Mouse (Mus musculus) hindbrain, embryonic 10.5 days (tissue): Measurements from ENCODE around the gene Sipa1l3. TPM values are rescaled to one million over a fixed set of nuclear protein-coding genes. Genes with fewer than 3 reads are reported as not detected.

Experiments
- DNase-seq: peaks from one replicate; pipeline ENCODE4 v3.0.0-alpha.2; 2017; ENCODE audit warnings: low spot score
- H3K27ac ChIP-seq: fragments of 300-500 bp; sonication (generic); 2 replicates; pipeline ENCODE4 v1.5.1; 2016; ENCODE audit warnings: mild to moderate bottlenecking, moderate library complexity
- H3K27me3 ChIP-seq: fragments of 300-500 bp; sonication (generic); 2 replicates; pipeline ENCODE4 v1.6.1; 2016; ENCODE audit warnings: mild to moderate bottlenecking; ENCODE audit not compliant: poor library complexity, insufficient read depth, severe bottlenecking
- H3K36me3 ChIP-seq: fragments of 300-500 bp; sonication (generic); 2 replicates; pipeline ENCODE4 v1.6.1; 2016; ENCODE audit warnings: mild to moderate bottlenecking, moderate library complexity
- H3K4me1 ChIP-seq: fragments of 300-500 bp; sonication (generic); replicated peaks from 2 replicates; pipeline ENCODE4 v1.6.1; 2016; ENCODE audit warnings: mild to moderate bottlenecking
- H3K4me3 ChIP-seq: fragments of 300-500 bp; sonication (generic); 2 replicates; pipeline ENCODE4 v1.5.1; 2016; ENCODE audit warnings: mild to moderate bottlenecking, moderate library complexity
- H3K9me3 ChIP-seq: fragments of 300-500 bp; sonication (generic); 2 replicates; pipeline ENCODE4 v1.6.1; 2016; ENCODE audit warnings: mild to moderate bottlenecking, moderate library complexity
- WGBS: fragments of 180-500 bp; shearing (Covaris S2); methylation state at CpG from one replicate; pipeline ENCODE4 v1.1.7; 2016; 5-methylcytosine and 5-hydroxymethylcytosine counted together
- polyA plus RNA-seq: library from polyadenylated mRNA; unstranded; fragments of >200 nt; fragmentation: Nextera tagmentation; extraction: Ambion mirVana; gene quantifications from 2 replicates; pipeline ENCODE4 v1.2.1, GENCODE M21; 2016

The Sipa1l3 gene
- polyA plus RNA-seq, 1 experiment from 2014 or later = 9.7 TPM

DNA sequence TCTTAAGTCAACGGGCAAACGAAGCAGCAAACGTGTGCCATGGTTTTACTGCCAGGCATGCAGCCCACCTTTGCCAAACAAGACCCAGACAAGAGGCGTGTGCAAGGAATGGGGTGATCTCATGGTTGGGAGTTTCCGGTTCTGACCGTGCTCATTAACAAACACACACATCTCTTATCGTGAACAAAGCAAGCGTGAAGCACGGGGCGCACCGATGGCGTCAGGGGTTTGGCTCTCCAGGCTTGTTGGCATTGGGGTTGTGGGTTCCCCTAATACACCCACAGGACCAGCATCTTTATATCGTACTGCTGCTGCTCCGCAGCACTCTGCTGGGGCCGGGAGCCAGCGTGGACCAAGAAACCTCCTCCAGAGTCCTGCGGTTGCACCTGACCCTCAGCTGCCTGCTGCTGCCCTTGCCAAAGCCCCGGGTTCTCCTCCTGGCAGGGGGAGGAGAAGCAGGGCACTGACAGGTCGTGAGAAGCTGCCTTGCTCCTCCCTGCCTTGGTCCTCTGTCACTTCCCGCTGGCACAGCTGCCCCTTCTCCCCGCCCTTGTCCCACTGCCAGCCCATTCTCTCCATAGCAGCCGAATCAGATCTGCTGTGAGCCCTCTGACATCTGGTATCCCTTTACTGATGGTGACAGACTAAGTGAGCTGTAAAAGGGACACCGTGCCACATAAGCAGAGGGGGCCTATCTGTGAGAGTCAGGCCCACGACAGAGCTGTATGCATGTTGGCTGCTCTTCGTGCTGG, 126.5 kb downstream of the Sipa1l3 start:
- no peaks in the 10 kb centered on the region for H3K9me3 ChIP-seq
- peaks cover 56% of the 10 kb centered on the region for H3K36me3 ChIP-seq
- H3K27ac ChIP-seq = peak overlapping the region; percentile 23; the same call in 1 of the 2 replicates
- DNase-seq = no peak
- no peak overlapping the region for H3K4me3 ChIP-seq
- no peaks in the 10 kb centered on the region for H3K27me3 ChIP-seq
- WGBS = 84% methylated on average over 25 of the region's 25 CpGs
- H3K4me1 ChIP-seq = 0 out of 2 replicates have a peak, but pooled peaks cover 6% of the 10 kb centered on the region

DNA sequence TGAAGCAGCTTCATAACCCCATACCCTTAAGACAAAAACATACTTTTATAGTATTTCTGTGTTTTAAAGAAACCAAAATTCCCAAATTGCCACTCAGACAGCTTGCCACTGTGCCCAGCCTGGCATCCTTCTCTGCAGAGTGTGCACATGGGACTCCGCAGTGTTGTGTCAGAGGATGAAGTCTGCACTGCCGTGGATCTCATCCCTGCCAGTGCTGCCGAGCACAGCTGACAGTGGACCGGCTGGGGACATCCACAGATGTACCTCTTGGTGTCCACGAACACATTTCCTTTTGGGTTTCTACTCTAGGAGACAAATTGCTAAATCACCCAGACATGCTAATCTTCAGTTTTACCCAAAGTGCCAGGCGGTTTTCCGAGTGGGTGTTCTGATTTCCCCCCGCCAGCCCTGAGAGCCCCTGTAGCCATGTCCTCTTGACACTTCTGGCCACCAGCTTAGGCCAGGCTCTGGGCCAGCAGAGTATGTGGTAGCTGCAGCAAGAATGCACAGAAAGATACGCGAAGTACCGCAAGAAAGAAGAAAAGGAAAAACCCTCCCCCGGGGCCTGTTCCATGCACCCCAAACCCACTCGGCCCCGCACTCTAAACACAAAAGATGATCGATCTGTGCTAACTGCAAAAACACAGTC, 127.2 kb downstream of the Sipa1l3 start:
- DNase-seq = no peak
- Histone ChIP-seq H3K27ac (no peak overlapping the region), H3K4me3 (no peak overlapping the region), H3K4me1 (0 out of 2 replicates have a peak, but pooled peaks cover 6% of the 10 kb centered on the region), H3K27me3 (no peaks in the 10 kb centered on the region), H3K36me3 (peaks cover 56% of the 10 kb centered on the region), H3K9me3 (no peaks in the 10 kb centered on the region)
- WGBS = 93% methylated on average over 15 of the region's 15 CpGs

DNA sequence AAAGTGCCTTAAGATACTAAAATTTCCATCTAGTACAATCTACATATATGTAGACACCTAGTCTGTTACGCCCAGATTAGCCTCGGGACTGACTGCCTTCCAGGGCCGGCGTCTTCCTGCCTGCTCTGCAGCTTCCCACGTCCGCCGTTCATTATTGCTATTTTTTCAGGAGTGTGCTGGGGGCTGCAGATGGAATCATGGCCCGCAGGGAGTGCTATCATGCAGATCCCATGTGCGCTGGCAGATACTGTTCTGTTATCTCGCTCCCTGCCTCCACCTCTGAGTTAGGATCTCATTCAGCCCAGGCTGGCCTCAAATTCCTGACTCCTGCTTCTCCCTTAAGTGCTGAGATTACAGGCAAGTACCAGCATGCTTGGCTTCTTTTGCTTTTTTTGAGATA, 128.2 kb downstream of the Sipa1l3 start:
- DNase-seq = no peak
- H3K4me1 ChIP-seq = 0 out of 2 replicates have a peak, but pooled peaks cover 6% of the 10 kb centered on the region
- no peak overlapping the region for H3K4me3 ChIP-seq
- peaks cover 53% of the 10 kb centered on the region for H3K36me3 ChIP-seq
- no peaks in the 10 kb centered on the region for H3K9me3 ChIP-seq
- H3K27me3 ChIP-seq = no peaks in the 10 kb centered on the region
- 92% methylated on average over 10 of the region's 10 CpGs for WGBS
- no peak overlapping the region for H3K27ac ChIP-seq

DNA sequence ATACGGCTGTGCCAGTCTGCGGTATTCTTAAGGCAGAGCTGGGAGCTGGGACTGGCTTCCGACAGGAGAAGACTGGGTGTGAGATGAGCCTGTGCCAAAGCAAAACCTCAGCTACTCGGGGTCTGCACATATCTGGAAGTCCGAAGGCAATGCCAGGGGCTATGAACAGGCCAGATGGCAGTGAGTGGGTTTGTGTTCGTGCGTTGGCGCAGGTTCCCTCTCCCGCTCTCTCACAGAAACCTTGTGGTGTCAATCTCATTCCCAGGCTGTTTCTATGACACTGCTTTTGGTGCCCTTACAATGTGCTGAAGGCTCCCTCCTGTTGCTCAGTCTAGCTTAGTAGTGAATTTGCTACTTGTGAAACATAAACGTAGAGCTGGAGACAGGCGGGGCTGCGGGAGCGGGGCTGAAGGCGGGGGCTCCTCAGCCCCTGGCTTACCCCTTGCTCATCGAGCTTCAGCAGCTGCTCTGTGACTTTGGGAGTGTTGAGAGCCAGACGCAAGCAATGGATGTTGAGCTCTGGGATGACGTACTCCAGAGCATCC, 130.8 kb downstream of the Sipa1l3 start:
- peaks cover 44% of the 10 kb centered on the region for H3K36me3 ChIP-seq
- no peak for DNase-seq
- no peak overlapping the region for H3K27ac ChIP-seq
- 91% methylated on average over 17 of the region's 17 CpGs for WGBS
- H3K27me3 ChIP-seq = no peaks in the 10 kb centered on the region
- peaks cover 13% of the 10 kb centered on the region; the same call in 1 of the 2 replicates for H3K4me1 ChIP-seq
- H3K4me3 ChIP-seq = no peak overlapping the region
- no peaks in the 10 kb centered on the region for H3K9me3 ChIP-seq

DNA sequence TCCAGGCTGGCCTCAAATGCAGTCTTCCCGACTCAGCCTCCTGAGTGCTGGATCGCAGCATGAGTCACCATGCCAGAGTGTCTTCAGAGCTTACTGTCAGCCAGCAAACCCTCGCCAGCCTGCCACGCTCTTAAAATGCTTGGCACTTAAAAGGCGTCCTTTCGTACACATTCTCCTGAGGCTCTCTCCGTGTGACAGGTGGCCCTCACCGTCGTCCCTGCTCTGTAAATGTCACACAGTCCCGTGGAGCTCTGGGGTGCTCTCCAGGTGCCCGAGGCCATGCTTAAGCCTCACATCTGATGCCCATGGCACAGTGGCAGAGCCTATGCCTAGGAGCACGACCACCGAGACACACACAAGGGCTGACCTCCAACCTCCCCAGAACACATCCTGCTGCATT, 132.1 kb downstream of the Sipa1l3 start:
- no peak for DNase-seq
- Histone ChIP-seq H3K27me3 (no peaks in the 10 kb centered on the region), H3K4me1 (peaks cover 7% of the 10 kb centered on the region; the same call in 1 of the 2 replicates), H3K36me3 (peaks cover 53% of the 10 kb centered on the region), H3K4me3 (no peak overlapping the region), H3K9me3 (no peaks in the 10 kb centered on the region), H3K27ac (no peak overlapping the region)
- 93% methylated on average over 13 of the region's 13 CpGs for WGBS

DNA sequence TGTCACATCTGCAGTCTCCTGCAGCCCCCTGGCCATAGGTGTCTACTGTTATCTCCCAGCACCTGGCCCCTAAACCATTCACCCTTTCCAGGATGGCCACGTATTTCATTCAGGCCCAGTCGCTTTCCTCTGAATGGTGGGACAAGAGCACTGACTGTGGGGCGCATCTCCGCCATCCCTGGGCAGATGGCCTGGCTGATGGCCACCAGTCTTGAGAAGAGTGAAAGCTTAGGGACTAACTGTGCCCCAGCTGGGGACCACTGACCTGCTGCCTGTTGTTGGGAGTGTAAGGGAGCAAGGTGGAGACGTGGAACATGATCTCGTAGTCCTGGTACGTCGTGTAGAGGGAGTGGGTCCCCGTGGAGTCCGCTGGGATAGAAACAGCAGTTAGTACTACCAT, 132.7 kb downstream of the Sipa1l3 start:
- Histone ChIP-seq H3K27me3 (no peaks in the 10 kb centered on the region), H3K27ac (no peak overlapping the region), H3K4me3 (no peak overlapping the region), H3K4me1 (peaks cover 7% of the 10 kb centered on the region; the same call in 1 of the 2 replicates), H3K9me3 (no peaks in the 10 kb centered on the region), H3K36me3 (peaks cover 52% of the 10 kb centered on the region)
- no peak for DNase-seq
- WGBS = 89% methylated on average over 10 of the region's 10 CpGs

DNA sequence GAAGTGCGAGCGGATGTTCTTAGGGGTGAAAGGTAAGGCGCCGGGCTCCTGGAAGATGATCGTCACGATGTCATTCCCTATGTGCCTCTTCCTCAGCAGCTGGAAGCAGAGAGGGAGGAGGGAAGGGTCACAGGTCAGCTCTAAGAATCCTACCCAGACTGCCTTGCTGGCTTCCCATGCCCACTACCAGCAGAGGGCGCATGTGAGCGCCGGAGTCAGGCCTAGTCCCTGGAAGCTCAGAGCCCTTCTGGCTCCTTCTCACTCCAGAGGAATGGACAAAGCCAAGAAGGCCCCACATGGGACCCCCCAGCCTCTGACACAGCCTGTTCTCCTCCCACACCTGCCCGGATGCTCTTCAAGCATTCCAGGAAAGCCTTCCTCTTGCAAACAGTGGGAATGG, 135.2 kb downstream of the Sipa1l3 start:
- WGBS = 28% methylated on average over 10 of the region's 10 CpGs
- H3K36me3 ChIP-seq = peaks cover 61% of the 10 kb centered on the region
- H3K9me3 ChIP-seq = no peaks in the 10 kb centered on the region
- H3K27me3 ChIP-seq = no peaks in the 10 kb centered on the region
- DNase-seq = peak; percentile 91
- 0 out of 2 replicates have a peak overlapping the region, but pooled peaks have one; percentile 62 for H3K27ac ChIP-seq
- H3K4me1 ChIP-seq = peaks cover 7% of the 10 kb centered on the region; the same call in 1 of the 2 replicates
- H3K4me3 ChIP-seq = no peak overlapping the region

DNA sequence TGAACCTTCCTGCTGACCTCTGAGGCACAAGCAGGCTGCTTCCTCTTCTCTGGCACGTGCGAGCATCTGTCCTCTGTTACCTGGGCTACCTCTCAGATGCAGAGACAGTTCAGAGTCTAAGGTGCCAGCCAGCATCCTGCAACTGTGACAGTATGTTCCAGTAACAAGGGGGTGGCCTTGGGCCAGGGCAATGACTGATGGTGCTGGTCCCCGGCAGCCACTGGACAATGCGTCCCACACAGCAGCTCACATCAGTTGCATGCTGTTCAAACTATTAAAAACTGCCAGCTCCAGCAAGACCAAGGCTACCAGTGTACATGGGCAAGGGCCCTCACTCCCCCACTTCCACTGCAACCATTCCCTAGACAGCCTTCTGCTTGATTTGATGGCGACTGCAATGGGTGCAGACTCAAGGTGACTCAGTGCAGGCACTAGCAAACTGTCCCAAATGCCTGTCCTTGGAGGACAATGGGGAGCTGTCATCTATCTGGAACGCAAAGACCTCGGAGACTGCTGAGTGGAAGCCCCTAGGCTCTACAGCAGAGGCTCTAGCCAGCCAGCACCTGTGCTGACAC, 136.9 kb downstream of the Sipa1l3 start:
- WGBS = 93% methylated on average over 7 of the region's 7 CpGs

DNA sequence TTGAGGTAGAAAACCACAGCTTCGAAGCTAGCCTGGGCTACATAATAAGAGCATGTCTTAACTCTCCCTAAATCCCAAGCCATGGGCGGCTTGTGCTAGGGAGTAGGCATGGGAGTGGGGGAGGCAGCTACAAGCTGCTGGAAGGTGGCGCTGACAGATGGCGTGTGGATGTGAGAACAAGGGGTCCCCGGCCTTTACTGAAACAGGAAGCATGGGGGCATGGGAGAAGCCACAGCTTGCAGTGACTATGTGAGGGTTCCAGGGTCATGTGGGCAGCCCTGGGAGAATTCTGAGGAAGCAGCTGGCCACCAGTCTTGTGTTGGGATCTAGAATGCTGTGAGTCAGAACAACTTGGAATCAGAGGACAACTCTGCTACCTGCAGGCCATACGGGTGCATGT, 144.4 kb downstream of the Sipa1l3 start:
- Histone ChIP-seq H3K36me3 (peaks cover 50% of the 10 kb centered on the region), H3K27ac (no peak overlapping the region), H3K4me1 (no peaks in the 10 kb centered on the region), H3K27me3 (no peaks in the 10 kb centered on the region), H3K4me3 (no peak overlapping the region), H3K9me3 (no peaks in the 10 kb centered on the region)
- peak; percentile 6 for DNase-seq
- WGBS = 89% methylated on average over 6 of the region's 6 CpGs

More for the DNA sequence above, 136.9 kb downstream of the Sipa1l3 start:
- DNase-seq = no peak
- no peaks in the 10 kb centered on the region for H3K27me3 ChIP-seq
- H3K4me1 ChIP-seq = peaks cover 7% of the 10 kb centered on the region; the same call in 1 of the 2 replicates
- H3K4me3 ChIP-seq = no peak overlapping the region
- peaks cover 62% of the 10 kb centered on the region for H3K36me3 ChIP-seq
- H3K27ac ChIP-seq = no peak overlapping the region
- H3K9me3 ChIP-seq = no peaks in the 10 kb centered on the region

DNA sequence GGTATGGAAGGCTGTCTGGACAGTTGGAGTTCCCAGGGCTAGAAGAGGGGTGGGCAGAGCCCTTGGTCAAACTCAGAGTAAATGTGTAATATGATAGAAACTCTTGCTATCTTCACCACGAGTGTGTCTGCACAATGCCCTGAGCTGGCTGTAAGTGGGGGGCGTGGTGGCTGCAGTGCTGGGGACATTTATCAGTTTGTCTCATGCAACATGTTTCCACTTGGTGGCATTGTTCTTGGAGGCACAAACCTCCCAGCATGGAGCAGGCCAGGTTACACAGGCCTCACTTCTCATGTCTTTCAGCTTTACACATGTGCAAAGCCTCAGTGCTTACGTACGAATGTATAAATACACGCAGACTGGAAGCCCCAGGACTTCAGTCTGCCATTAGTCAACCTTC, 146.3 kb downstream of the Sipa1l3 start:
- Histone ChIP-seq H3K4me3 (no peak overlapping the region), H3K36me3 (peaks cover 41% of the 10 kb centered on the region), H3K27me3 (no peaks in the 10 kb centered on the region), H3K27ac (no peak overlapping the region), H3K9me3 (no peaks in the 10 kb centered on the region), H3K4me1 (peaks cover 10% of the 10 kb centered on the region; the same call in 1 of the 2 replicates)
- DNase-seq = no peak
- 91% methylated on average over 5 of the region's 5 CpGs for WGBS

DNA sequence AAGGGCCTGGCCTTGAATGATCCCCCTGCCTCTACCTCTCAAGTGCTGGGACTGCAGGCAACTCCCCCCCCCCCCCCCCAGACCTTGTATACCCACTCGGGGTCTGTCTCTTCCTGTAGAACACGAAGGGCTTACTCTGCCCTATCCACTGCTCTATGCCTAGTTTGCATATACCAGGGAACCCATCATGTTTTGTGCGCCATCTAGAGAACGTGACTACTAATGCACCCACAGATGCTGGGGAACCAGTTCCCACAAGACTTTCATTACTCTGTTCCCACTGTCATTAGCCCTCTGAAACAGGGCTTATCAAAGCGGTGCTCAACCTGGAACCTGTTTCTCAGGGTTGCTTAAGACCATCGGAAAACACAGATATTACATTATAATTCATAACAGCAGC, 148.4 kb downstream of the Sipa1l3 start:
- H3K4me1 ChIP-seq = peaks cover 10% of the 10 kb centered on the region; the same call in 1 of the 2 replicates
- H3K36me3 ChIP-seq = peaks cover 36% of the 10 kb centered on the region
- H3K9me3 ChIP-seq = no peaks in the 10 kb centered on the region
- 65% methylated on average over 6 of the region's 6 CpGs for WGBS
- DNase-seq = no peak
- H3K4me3 ChIP-seq = no peak overlapping the region
- H3K27ac ChIP-seq = no peak overlapping the region
- no peaks in the 10 kb centered on the region for H3K27me3 ChIP-seq

DNA sequence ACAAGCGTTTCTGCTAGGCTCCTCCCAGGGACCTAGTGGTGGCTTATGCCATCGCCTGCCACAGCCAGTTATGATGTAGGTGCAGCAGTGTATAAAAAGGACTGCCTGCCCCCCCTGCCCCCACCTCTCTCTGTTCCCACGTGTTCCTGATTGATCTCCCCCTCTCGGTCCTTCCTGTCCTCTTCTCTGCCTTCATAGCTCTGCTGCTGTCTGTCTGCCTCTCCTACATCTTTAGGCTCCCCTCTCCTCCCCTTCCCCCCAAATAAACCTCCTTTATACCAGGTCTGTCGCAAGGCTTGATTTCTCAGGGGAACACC, 150.5 kb downstream of the Sipa1l3 start:
- no peaks in the 10 kb centered on the region for H3K9me3 ChIP-seq
- no peak for DNase-seq
- H3K27me3 ChIP-seq = no peaks in the 10 kb centered on the region
- 64% methylated on average over 5 of the region's 5 CpGs for WGBS
- H3K4me3 ChIP-seq = no peak overlapping the region
- peaks cover 31% of the 10 kb centered on the region for H3K36me3 ChIP-seq
- peak overlapping the region; percentile 62; the same call in 1 of the 2 replicates for H3K27ac ChIP-seq
- H3K4me1 ChIP-seq = peaks cover 10% of the 10 kb centered on the region; the same call in 1 of the 2 replicates
